Mouse (Mus musculus) spleen, postnatal 4 days (tissue): ENCODE results near the gene Ugt1a8.
"Not testable (repeated sequence)": the region's sequence is repeated elsewhere in the genome, so short reads cannot be mapped to it uniquely, and the experiment has no call there.

Experiments
- DNase-seq, 2 experiments: peaks; one replicate each; pipeline ENCODE4 v3.0.0; 2022; ENCODE audit warnings: low spot score in 2 of 2

The Ugt1a8 gene

DNA sequence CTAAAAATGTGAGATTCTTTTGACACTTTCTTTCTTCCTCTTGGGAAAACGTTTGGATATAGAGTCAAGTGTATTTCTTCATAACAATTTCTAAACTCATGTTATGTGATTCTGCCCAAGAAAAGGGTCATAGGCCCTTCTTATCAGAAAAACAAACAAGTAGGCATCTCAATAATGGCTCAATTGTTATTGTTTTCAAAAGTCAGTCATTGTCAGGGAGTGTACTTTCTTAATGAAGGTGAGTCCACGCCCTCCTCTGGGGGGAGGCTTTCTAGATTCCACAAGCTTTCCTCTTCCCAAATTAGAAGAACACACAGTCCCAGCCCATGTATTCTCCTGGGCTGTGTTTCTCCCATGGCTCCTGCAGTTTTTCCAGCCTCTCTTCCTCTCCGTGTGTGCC, at the start of gene Ugt1a8:
Gene Ugt1a8 (plus strand): TSS at position 301 of the 400 bp plus-strand sequence.
- no peak for DNase-seq

DNA sequence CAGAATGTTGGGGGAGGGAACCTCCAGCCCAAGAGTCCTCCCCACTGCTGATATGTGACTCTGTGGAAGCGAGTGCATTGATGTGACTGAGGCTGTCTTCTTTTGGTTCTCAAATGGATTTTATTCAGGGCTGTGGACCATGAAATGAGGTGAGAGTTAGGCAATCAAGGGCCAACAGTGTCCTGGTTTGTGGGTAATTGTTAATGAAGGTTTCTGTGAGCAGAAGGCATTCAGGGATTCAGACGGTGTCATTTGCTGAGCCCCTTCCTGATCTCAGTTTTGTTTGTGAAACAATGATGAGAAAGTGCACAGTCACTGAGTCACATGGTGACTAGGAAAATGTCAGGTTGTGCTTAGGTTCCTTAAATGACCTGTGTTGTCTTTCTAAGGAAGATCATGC, 44.6 kb upstream of the Ugt1a8 start:
- not testable (repeated sequence) for DNase-seq

DNA sequence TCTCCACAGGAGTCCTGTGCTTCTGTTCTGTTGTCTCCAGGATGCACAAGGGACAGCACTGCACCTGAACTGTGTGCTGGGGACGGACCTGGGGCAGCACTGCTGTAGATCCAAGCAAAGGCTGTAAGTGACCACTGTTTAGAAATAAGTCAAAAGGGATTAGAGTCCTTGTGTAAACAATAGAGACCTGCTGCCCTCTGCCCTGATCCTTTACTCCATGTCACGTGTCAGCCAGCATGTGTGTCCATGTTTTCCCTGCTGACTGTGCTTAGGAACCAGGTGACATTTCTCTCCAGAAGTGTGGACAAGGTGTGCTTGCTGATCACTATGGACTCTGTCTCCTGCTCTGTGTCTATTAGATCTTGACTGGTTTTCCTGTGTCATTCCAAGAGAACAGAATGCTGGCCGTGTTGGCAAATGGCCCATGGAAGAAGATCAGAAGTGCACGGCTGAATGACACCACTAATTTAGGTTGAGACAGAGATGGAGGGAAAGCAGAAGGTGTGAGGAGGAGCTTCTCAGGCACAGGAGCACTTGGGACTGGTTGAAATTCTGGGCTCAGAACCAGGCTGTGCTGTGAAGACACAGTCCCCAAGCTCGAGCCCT, 42.7 kb upstream of the Ugt1a8 start:
- not testable (repeated sequence) for DNase-seq

DNA sequence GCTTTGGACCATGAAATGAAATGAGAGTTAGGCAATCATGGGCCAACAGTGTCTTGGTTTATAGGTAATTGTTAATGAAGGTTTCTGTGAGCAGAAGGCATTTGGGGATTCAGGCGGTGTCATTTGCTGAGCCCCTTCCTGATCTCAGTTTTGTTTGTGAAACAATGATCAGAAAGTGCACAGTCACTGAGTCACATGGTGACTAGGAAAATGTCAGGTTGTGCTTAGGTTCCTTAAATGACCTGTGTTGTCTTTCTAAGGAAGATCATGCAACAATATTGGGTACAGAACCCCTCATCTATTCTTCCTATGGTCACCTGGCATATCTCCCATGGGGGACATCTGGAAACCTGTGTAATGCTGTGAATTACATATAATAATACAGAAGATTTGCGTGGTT, 40.2 kb upstream of the Ugt1a8 start:
- not testable (repeated sequence) for DNase-seq

DNA sequence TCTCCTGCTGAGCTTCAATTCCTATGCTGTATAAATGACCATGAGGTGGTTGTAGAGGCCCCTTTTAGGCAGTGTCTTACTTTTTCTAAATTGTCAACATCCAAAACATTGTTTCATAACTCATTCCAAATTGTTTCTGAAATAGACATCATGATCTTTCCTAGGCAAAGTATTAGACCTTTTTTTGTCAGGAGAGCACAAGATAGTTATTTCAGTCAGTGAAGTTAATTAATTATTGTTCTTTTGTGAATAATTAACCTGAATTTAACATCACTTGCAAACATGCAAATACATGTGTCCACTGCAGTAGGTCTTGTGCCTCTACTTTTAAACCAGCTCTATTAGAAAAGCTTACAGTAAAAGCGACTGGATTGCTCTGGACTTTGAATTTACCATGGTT, 32.5 kb upstream of the Ugt1a8 start, which contains the start of gene Ugt1a10:
Gene Ugt1a10 (plus strand): TSS at position 301 of the 400 bp plus-strand sequence.
- no peak for DNase-seq

DNA sequence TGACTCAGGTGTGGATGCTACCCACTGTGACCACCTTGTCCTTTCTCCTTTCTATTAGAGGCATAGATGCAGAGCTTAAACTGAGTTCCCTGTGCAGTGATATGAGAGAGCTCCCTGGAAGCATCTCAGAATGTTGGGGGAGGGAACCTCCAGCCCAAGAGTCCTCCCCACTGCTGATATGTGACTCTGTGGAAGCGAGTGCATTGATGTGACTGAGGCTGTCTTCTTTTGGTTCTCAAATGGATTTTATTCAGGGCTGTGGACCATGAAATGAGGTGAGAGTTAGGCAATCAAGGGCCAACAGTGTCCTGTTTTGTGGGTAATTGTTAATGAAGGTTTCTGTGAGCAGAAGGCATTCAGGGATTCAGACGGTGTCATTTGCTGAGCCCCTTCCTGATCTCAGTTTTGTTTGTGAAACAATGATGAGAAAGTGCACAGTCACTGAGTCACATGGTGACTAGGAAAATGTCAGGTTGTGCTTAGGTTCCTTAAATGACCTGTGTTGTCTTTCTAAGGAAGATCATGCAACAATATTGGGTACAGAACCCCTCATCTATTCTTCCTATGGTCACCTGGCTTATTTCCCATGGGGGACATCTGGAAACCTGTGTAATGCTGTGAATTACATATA, 21.0 kb upstream of the Ugt1a8 start:
- DNase-seq = not testable (repeated sequence)

DNA sequence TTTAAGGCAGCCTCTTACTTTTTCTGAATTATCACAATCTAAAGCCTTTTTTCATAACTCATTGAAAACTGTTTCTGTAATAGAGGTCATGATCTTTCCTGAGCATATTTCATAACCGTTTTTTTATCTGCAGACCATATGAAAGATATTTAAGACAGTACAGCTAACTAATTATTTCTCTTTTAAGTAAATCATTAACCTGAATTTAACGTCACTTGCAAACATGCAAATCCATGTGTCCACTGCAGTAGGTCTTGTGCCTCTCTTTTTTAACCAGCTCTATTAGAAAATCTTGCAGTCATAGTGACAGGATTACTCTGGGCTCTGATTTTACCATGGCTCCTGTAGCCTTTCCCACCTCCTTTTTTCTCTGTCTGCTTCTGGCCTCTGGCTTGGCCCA, 17.1 kb upstream of the Ugt1a8 start, which contains the start of gene Ugt1a9:
Gene Ugt1a9 (plus strand): TSS at position 306 of the 400 bp plus-strand sequence.
- DNase-seq = no peak

DNA sequence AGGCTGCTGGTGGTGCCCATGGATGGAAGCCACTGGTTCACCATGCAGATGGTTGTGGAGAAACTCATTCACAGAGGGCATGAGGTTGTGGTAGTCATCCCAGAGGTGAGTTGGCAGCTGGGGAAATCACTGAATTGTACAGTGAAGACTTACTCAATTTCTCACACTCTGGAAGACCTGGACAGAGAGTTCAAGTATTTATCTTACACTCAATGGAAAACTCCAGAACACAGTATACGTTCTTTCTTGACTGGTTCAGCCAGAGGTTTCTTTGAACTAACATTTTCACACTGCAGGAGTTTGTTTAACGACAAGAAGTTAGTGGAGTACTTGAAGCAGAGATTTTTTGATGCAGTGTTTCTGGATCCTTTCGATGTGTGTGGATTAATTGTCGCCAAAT, 16.7 kb upstream of the Ugt1a8 start:
- no peak for DNase-seq

DNA sequence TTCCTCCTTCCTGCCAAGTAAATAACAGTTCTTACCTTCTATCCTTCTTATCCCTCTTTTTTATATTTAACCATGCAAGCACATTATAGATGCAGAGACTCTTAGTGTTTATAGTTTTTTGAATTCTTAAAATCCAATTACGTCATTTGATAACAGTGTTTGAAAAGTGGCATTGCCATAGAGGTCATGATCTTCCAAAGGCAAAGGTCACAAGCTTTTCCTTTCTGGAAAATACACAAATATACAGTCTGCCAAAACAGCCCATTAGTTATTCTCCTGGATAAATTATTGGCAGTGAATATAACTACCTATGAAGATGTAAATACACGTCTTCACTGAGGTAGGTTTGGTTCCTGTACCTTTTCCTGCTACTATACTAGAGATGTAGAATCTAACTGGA, 13.1 kb upstream of the Ugt1a8 start:
- DNase-seq = no peak

DNA sequence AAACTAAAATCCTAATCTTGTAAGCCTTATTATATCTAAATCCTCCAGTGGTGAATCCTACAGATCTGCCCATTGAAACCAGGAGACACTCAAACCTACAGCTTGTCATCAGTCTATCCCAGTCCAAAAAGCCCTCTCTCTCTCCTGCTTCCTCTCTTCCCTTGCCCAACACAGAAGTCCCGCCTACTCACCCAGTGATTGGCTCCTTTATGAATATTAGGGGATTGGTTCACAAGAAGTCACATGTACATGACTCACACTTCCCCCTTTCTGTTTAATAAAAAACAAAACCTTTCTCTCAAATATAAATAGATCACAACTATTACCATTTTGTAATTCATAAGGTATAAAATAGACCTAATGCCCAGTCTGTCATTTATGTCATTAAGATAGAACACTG, 10.5 kb upstream of the Ugt1a8 start:
- no peak for DNase-seq

DNA sequence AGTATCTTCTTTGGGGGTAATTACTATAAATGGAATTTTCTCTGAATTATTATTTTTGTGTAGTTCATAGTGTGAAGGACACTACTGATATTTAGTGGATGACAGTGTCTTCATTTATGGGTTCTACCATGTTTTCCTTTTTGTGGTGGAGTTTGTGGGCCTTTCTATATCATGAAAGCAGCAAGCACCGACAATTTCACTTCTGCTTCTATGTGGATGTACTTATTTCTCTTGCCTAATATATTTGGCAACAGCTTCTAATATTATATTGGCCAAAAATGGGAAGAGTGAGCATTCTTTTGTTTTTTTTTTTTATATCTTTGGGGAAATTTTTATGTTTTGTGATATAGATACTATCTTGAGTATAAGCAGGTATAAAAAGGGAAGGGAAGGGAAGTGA, 5.9 kb upstream of the Ugt1a8 start:
- DNase-seq = no peak

DNA sequence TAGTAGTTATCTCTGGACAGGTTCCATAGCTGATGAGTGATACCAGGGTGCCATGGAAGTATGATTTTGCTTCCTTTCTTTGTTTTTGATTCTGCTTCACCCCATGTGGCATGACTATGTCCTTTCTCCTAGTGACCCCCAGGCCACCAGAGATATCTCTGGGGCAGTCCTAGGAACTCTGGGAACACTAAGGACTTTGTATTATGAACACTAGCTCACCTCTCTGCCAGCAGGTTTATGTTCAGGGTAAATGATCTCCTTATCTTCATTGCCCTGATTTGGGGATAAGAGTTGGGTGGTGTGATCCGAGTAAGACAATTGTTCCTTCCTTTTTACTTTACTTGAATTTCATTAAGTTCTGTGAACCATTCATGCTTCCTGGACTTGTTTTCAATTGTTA, 1.5 kb upstream of the Ugt1a8 start:
- DNase-seq = no peak

DNA sequence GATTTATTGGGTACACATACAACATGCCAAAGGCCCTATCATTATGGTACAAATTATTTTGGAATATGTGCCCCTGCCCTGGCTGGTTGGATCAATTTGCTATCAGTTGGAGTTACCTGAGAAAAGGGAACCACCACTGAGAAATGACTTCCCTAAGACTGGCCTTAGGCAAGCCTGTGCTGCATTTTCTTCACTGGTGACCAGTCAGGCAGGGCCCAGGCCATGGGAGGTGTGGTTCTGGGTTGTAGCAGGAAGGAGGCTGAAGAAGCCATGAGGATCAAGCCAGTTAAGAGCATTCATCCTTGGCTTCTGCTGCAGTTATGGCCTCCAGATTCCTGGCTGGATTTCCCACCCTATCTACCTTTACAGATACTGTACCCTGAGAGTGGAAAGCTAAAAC, 4.7 kb downstream of the Ugt1a8 start:
- DNase-seq = peak; percentile 33 to 64

DNA sequence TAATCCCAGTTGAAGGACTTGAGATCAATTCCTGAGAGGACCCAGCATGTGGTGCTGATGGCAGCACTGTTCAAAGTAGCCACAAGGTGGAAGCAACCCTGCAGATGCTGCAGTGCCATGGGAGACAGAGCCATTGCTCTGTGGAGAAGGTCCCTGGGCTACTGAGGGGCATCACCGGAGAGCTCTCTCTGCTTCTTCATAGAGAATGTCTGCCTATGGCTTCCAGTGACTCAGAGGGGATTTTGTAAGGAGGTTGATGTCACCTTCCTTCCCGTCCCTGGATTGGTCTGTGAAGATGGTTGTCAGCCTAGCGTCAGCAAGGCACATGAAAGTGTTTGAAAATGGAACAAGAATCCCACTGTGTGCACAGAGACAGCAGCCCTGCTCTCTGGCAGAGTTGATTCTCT, 6.7 kb downstream of the Ugt1a8 start:
- DNase-seq = not testable (repeated sequence)

DNA sequence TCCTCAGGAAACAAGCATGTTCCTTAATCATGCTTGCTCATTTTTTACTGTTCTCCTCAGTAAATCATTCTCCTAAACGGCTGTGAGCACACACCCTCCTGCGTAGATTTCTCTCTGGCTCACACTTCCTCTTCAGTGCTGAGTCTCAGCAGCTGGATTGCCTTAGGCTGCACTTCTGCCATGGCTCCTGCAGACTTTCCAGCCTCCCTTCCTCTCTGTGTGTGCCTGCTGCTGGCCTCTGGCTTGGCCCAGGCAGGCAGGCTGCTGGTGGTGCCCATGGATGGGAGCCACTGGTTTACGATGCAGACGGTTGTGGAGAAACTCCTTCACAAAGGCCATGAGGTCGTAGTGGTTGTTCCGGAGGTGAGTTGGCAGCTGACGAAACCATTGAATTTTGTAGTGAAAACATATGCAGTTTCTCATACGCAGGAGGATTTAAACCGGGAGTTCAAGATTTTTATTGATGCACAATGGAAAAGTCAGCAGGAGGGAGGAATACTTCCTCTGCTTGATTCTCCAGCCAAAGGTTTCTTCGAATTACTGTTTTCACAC, 7.4 kb downstream of the Ugt1a8 start, which contains the start of gene Ugt1a7c:
Gene Ugt1a7c (plus strand): TSS at position 122 of the 552 bp plus-strand sequence.
- DNase-seq = peak; percentile 22 to 62

DNA sequence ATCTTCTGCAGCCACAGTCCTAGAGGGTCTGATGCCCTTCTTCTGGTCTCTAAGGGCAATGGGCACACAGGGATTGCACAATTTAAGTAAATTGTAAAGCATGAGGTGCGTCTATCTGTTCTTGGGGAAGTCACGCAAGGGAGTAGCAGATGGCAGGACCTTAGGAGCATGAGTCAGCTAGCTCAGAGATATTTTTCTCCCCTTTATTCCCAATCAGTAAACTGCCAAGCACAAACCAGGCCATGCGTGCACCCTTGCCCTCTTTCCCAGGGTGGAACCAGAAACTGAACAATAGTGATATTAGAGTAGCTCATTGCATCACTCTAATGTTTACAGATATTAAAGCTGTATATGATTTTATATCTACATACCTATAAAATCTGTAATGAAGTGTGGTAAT, 10.9 kb downstream of the Ugt1a8 start:
- not testable (repeated sequence) for DNase-seq

DNA sequence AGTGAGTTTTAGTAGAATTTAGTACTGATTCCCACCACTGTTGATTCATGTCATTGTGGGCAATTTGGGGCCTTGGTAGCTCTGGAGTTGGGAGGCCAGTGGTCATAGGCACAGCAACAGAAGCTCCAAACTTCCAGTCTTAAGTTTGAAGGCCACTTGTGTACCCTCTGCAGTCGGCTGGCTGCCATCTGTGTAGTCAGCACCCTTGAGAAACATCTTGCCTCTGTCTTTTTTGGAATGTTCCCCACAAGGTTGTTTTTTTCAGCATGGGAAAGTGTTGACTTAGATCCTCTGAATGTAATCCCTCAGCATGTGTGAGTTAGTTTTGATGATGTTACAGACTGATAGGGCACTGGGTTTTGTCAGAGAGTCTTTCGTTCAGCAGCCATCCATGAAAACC, 12.1 kb downstream of the Ugt1a8 start:
- not testable (repeated sequence) for DNase-seq

DNA sequence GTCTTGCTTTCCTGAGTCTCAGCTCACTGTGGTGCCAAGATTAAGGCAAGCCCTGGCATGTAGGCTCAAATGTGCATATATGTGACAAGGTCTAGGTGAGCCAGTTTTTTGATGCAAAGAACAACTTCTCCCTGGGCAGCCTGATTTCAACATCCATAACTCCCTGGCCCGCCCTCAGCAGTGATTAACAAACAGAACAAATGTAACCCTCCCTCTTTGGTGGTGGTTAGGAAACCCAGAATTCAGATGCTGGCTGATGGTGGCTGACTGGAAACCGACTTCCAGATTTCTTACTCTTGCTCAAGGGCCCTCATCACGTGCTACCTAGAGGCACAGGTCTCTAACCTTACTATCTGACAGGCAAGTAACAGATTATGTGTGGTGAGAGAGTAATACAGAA, 15.4 kb downstream of the Ugt1a8 start, which contains the start of gene Ugt1a6b:
Gene Ugt1a6b (plus strand): TSS at position 234 of the 400 bp plus-strand sequence.
- not testable (repeated sequence) for DNase-seq

DNA sequence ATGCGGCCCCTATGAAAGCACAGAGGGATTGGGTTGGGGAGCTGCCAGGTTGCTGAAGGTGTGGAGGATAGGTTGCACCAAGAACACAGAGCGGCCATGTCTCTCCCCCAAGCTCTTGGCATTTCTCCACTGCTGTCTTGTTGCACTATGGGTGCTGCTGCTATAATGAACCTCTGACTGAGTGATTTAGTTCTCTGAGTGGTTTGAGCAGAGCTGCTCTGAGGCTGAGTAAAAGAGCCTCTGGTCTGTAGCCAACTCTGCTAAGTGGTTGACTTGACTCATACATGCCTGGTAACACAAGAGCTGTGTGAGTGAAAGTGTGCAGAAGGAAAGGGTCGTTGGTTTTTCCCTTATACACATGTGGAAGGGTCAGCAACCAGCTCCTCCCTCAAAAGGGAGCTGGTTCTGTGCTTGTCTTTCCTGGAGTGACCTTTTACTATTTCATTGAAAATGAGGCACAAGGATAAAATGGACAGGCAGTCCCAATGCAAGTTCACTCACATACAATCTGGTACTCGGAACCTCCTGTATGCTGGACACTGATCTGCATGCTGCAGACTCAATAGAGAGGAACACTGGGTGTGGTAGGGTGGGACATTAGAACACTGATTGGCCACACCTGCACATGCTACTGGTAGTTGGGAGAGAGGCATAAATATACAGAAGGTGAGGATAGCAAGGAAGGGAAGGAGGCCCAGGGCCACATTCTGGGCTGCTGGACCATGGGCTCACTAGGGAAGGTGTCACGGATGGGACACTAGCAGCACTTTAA, 16.3 kb downstream of the Ugt1a8 start:
- not testable (repeated sequence) for DNase-seq

DNA sequence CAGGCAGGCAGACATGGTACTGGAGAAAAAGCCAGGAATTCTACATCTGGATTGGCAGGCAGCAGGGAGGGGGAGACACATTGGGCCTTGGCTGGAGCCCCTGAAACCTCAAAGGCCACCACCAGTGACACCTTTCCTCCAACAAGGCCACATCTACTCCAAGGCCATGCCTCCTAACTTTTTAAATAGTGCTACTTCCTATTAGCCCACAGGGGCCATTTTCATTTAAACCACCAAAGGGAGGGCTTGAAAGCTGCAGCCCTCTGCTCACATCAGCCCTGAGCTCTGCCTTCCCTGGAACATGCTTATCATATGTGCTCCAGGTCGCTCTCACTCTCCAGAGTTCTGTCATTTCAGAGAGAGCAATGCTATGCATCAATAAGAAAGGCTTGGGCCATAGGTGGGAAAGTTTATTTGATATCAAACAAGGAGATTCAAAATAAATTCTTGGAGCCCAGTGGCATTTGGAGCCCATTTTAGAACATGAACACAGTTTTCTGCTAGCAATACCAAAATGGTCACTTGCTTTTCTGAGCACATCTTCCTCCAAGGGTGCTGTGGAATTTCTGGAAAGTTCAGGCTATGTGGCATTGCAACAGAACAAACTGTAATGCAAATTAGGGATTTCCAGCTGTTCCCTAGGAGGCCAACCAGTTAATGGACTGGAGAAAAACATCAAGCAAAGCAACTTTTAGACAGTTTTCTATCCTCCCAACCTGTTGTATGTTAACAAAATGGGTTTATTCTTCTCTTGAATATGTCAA, 17.2 kb downstream of the Ugt1a8 start:
- DNase-seq = no peak

DNA sequence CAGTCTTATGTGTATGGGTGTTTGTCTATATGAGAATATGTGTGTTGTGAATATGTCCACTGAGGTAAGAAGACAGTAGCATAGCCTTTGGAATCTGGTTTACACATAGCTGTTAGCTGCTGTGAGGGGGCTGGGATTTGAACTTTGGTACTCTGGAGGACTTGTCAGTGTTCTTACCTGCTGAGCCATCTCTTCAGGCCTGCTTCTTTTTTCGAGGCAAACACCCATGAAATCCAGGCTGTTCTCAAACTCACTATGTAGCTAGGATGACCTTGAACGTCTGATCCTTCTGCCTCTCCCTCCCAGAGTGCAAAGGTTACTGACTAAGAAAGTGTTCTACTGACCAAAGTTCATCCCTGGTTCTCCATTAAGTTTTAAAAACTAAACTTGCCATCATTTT, 18.0 kb downstream of the Ugt1a8 start:
- no peak for DNase-seq
